Mouse (Mus musculus): ENCODE measurements around the gene Vmn1r175. TPM values are rescaled to one million over a fixed set of nuclear protein-coding genes. Genes with fewer than 3 reads are reported as not detected.
"Not testable (repeated sequence)": the region's sequence is repeated elsewhere in the genome, so short reads cannot be mapped to it uniquely, and the experiment has no call there.

The Vmn1r175 gene
- not detected in 2 replicates for polyA plus RNA-seq (2014; fragmentation: Nextera tagmentation; extraction: Ambion mirVana)

GRCm38 (mm10) chr7:23810543-23810942 is at the start of gene Vmn1r175:
Gene Vmn1r175, minus strand, starts transcription at chr7:23810643.
- ATAC-seq (ENCODE audit: insufficient number of reproducible peaks, insufficient read depth, low FRiP score, low read depth); H3K36me3 ChIP-seq (ENCODE audit: control insufficient read depth, insufficient read depth, low read length); H3K27ac ChIP-seq (replicated peaks in 1 of 2; ENCODE audit: control insufficient read depth in 1 of 2, insufficient read depth in 1 of 2, low read depth in 2 of 2, low read length in 2 of 2); H3K9ac ChIP-seq (ENCODE audit: low read length); H3K9me3 ChIP-seq (ENCODE audit: control insufficient read depth, low read length); H3K4me1 ChIP-seq (ENCODE audit: control insufficient read depth in 2 of 2, insufficient read depth in 2 of 2, low read length in 2 of 2); H3K4me3 ChIP-seq (ENCODE audit: control insufficient read depth in 1 of 2, insufficient read depth in 1 of 2, low read depth in 1 of 2, low read length in 2 of 2); H3K4me2 ChIP-seq (ENCODE audit: low read length); H3K27me3 ChIP-seq (ENCODE audit: control insufficient read depth, insufficient read depth, low read length): not testable (repeated sequence)

- not testable (repeated sequence) for ATAC-seq (ENCODE audit: insufficient number of reproducible peaks, insufficient read depth, low FRiP score, low read depth); H3K36me3 ChIP-seq (ENCODE audit: control insufficient read depth, insufficient read depth, low read length); H3K27ac ChIP-seq (replicated peaks in 1 of 2; ENCODE audit: control insufficient read depth in 1 of 2, insufficient read depth in 1 of 2, low read depth in 2 of 2, low read length in 2 of 2); H3K27me3 ChIP-seq (ENCODE audit: control insufficient read depth, insufficient read depth, low read length); H3K4me1 ChIP-seq (ENCODE audit: control insufficient read depth in 2 of 2, insufficient read depth in 2 of 2, low read length in 2 of 2); H3K9me3 ChIP-seq (ENCODE audit: control insufficient read depth, low read length); H3K9ac ChIP-seq (ENCODE audit: low read length); H3K4me3 ChIP-seq (ENCODE audit: control insufficient read depth in 1 of 2, insufficient read depth in 1 of 2, low read depth in 1 of 2, low read length in 2 of 2); H3K4me2 ChIP-seq (ENCODE audit: low read length)
- WGBS, result no CpG with 5 or more reads among the region's 1 CpGs
These were observed 26.8 kb upstream of the Vmn1r175 start, which contains the start of gene Vmn1r176 for GRCm38 (mm10) chr7:23837272-23837671. Gene Vmn1r176, minus strand, starts transcription at chr7:23837372.

- 66% methylated on average over 6 of the region's 6 CpGs for WGBS
These were observed 25.9 kb downstream of the Vmn1r175 start for GRCm38 (mm10) chr7:23784526-23784925.

More at GRCm38 (mm10) chr7:23784526-23784925, 25.9 kb downstream of the Vmn1r175 start:
- Histone ChIP-seq H3K4me2 (ENCODE audit: low read length) (no peak overlapping the region), H3K9me3 (ENCODE audit: control insufficient read depth, low read length) (peaks cover 46% of the 10 kb centered on the region), H3K36me3 (ENCODE audit: control insufficient read depth, insufficient read depth, low read length) (no peaks in the 10 kb centered on the region), H3K27ac (replicated peaks in 1 of 2; ENCODE audit: control insufficient read depth in 1 of 2, insufficient read depth in 1 of 2, low read depth in 2 of 2, low read length in 2 of 2) (no peak overlapping the region), H3K27me3 (ENCODE audit: control insufficient read depth, insufficient read depth, low read length) (no peaks in the 10 kb centered on the region), H3K9ac (ENCODE audit: low read length) (no peak overlapping the region), H3K4me3 (ENCODE audit: control insufficient read depth in 1 of 2, insufficient read depth in 1 of 2, low read depth in 1 of 2, low read length in 2 of 2) (no peak overlapping the region), H3K4me1 (ENCODE audit: control insufficient read depth in 2 of 2, insufficient read depth in 2 of 2, low read length in 2 of 2) (no peaks in the 10 kb centered on the region)
- no peak for ATAC-seq (ENCODE audit: insufficient number of reproducible peaks, insufficient read depth, low FRiP score, low read depth)

Other genes with a start within 250 kb of the Vmn1r175 start
- gene Vmn1r169, start 235.1 kb downstream of the Vmn1r175 start, polyA plus RNA-seq (2014; fragmentation: Nextera tagmentation; extraction: Ambion mirVana), result not detected in 2 replicates
- not detected in 2 replicates for gene Vmn1r170, start 204.5 kb downstream of the Vmn1r175 start, polyA plus RNA-seq (2014; fragmentation: Nextera tagmentation; extraction: Ambion mirVana)
- not detected in 2 replicates for gene Vmn1r171, start 179.9 kb downstream of the Vmn1r175 start, polyA plus RNA-seq (2014; fragmentation: Nextera tagmentation; extraction: Ambion mirVana)
- gene Vmn1r172, start 152.3 kb downstream of the Vmn1r175 start, polyA plus RNA-seq (2014; fragmentation: Nextera tagmentation; extraction: Ambion mirVana), result not detected in 2 replicates
- gene Vmn1r173, start 109.9 kb downstream of the Vmn1r175 start, polyA plus RNA-seq (2014; fragmentation: Nextera tagmentation; extraction: Ambion mirVana), result not detected in 2 replicates
- gene Vmn1r174, start 58.4 kb downstream of the Vmn1r175 start, polyA plus RNA-seq (2014; fragmentation: Nextera tagmentation; extraction: Ambion mirVana), result not detected in 2 replicates
- not detected in 2 replicates for gene Vmn1r176, start 26.7 kb upstream of the Vmn1r175 start, polyA plus RNA-seq (2014; fragmentation: Nextera tagmentation; extraction: Ambion mirVana)
- gene Vmn1r177, start 55.8 kb upstream of the Vmn1r175 start, polyA plus RNA-seq (2014; fragmentation: Nextera tagmentation; extraction: Ambion mirVana), result not detected in 2 replicates
- not detected in 2 replicates for gene Vmn1r178, start 81.4 kb upstream of the Vmn1r175 start, polyA plus RNA-seq (2014; fragmentation: Nextera tagmentation; extraction: Ambion mirVana)
- not detected in 2 replicates for gene Vmn1r179, start 116.3 kb upstream of the Vmn1r175 start, polyA plus RNA-seq (2014; fragmentation: Nextera tagmentation; extraction: Ambion mirVana)
- not detected in 2 replicates for gene Vmn1r180, start 140.0 kb upstream of the Vmn1r175 start, polyA plus RNA-seq (2014; fragmentation: Nextera tagmentation; extraction: Ambion mirVana)
- not detected in 2 replicates for gene Vmn1r181, start 164.0 kb upstream of the Vmn1r175 start, polyA plus RNA-seq (2014; fragmentation: Nextera tagmentation; extraction: Ambion mirVana)
- not detected in 2 replicates for gene V1rd19, start 191.0 kb upstream of the Vmn1r175 start, polyA plus RNA-seq (2014; fragmentation: Nextera tagmentation; extraction: Ambion mirVana)
- gene Vmn1r183, start 242.6 kb upstream of the Vmn1r175 start, polyA plus RNA-seq (2014; fragmentation: Nextera tagmentation; extraction: Ambion mirVana), result not detected in 2 replicates

Measured in heart, embryonic 14.5 days (tissue).